Mouse (Mus musculus) gastrocnemius, adult 18-20 months (tissue): ENCODE data around the gene Marveld2. TPM values are rescaled to one million over a fixed set of nuclear protein-coding genes. Genes with fewer than 3 reads are reported as not detected.

ENCODE experiments used
- DNase-seq: peaks from one replicate; pipeline ENCODE4 v3.0.0; 2021; ENCODE audit warnings: low spot score
- long read RNA-seq, 2 experiments: library from polyadenylated mRNA; stranded (forward); transcript quantifications; one replicate each; pipeline ENCODE4 v2.0.0; 2021
- total RNA-seq, 2 experiments: library from RNA; stranded (reverse); gene quantifications; 2 replicates each; pipeline ENCODE4 v1.2.3; 2021

Gene Marveld2
- under 1 TPM; 0.33 to 0.41 TPM for total RNA-seq
- long read RNA-seq, experiment 1 = 0 reads
- long read RNA-seq, experiment 2 = 0 reads

- DNase-seq = peak; percentile 11
Measured at GRCm38 (mm10) chr13:100616181-100617087, at the start of gene Marveld2. Marveld2 (minus strand) TSS chr13:100616971.

GRCm38 (mm10) chr13:100659864-100660456 is 43.2 kb upstream of the Marveld2 start:
- peak; percentile 51 for DNase-seq

- DNase-seq = no peak
Measured at GRCm38 (mm10) chr13:100658091-100658490, 41.3 kb upstream of the Marveld2 start.

- no peak for DNase-seq
Measured at GRCm38 (mm10) chr13:100651439-100652186, 34.8 kb upstream of the Marveld2 start, which contains the start of gene Taf9. Taf9 (plus strand) TSS chr13:100651579.

- peak; percentile 95 for DNase-seq
Measured at GRCm38 (mm10) chr13:100650550-100651438, 34.0 kb upstream of the Marveld2 start, which contains the start of the genes Ak6 and Rad17. Ak6 (plus strand) TSS chr13:100650979. Rad17 (minus strand) TSS chr13:100651051.

GRCm38 (mm10) chr13:100648223-100648622 is 31.5 kb upstream of the Marveld2 start:
- no peak for DNase-seq

GRCm38 (mm10) chr13:100642471-100643209 is 25.9 kb upstream of the Marveld2 start:
- DNase-seq = no peak

- no peak for DNase-seq
Measured at GRCm38 (mm10) chr13:100634106-100634691, 17.4 kb upstream of the Marveld2 start.

GRCm38 (mm10) chr13:100622241-100622640 is 5.5 kb upstream of the Marveld2 start:
- no peak for DNase-seq

GRCm38 (mm10) chr13:100617583-100617982 is 812 bp upstream of the Marveld2 start:
- DNase-seq = no peak

- no peak for DNase-seq
Measured at GRCm38 (mm10) chr13:100612903-100613302, 3.9 kb downstream of the Marveld2 start.

GRCm38 (mm10) chr13:100612251-100612650 is 4.5 kb downstream of the Marveld2 start:
- DNase-seq = no peak

GRCm38 (mm10) chr13:100611266-100611665 is 5.5 kb downstream of the Marveld2 start:
- DNase-seq = no peak

- DNase-seq = no peak
Measured at GRCm38 (mm10) chr13:100607756-100608155, 9.0 kb downstream of the Marveld2 start.

- no peak for DNase-seq
Measured at GRCm38 (mm10) chr13:100605845-100606244, 10.9 kb downstream of the Marveld2 start.

GRCm38 (mm10) chr13:100603738-100604095 is 13.1 kb downstream of the Marveld2 start:
- no peak for DNase-seq

- DNase-seq = no peak
Measured at GRCm38 (mm10) chr13:100603031-100603737, 13.6 kb downstream of the Marveld2 start.

- DNase-seq = no peak
Measured at GRCm38 (mm10) chr13:100602239-100602902, 14.4 kb downstream of the Marveld2 start.
